Mouse (Mus musculus) adrenal gland, adult 8-10 months (tissue): Measurements from ENCODE around the gene Megf6. TPM values are rescaled to one million over a fixed set of nuclear protein-coding genes. Genes with fewer than 3 reads are reported as not detected.

Experiments
- DNase-seq: peaks from one replicate; pipeline ENCODE4 v3.0.0; 2022
- total RNA-seq, 4 experiments: library from RNA; stranded (reverse); gene quantifications; 2 replicates each; pipeline ENCODE4 v1.2.4; 2022

Gene Megf6
- total RNA-seq, 4 experiments from 2014 or later, result 1.2 to 3.8 (median 2.9) TPM

DNA sequence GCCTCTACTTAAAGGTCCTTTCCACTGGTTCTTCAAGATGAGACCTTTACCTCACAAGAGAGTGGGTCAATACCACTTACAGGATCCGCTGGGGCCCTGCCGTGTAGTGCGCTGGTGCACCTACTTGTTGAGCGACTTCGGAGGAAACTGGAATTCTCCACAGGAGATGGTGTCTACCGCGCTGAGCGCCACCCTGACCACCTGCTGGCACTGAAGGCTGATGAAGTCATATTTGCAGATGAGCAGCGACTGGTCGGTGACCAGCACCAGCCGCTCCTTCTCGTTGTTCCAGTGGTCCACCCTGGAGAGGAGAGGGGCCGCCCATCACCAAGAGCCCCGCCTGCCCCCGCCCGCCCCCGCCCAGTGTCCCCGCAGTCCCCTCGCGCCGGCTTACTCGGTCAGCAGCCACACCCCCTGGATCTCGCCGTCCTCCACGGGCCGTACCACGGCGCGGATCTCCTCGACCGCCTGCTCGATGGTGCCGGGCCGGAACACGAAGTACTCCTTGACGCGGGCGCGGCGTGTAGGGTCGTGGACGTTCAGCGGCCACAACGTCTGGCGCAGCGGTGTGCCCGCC lies 10.5 kb upstream of the Megf6 start:
- peak; percentile 39 for DNase-seq

- DNase-seq, result peak; percentile 95
These were observed 9.8 kb upstream of the Megf6 start, which contains the start of gene Tprgl for GRCm38 (mm10) chr4:154160538-154161390. Gene Tprgl (minus strand): TSS chr4:154160666.

- DNase-seq, result no peak
These were observed 7.2 kb upstream of the Megf6 start for GRCm38 (mm10) chr4:154163296-154163695.

GRCm38 (mm10) chr4:154167053-154167452 lies 3.5 kb upstream of the Megf6 start:
- no peak for DNase-seq

GRCm38 (mm10) chr4:154170021-154170420 lies 509 bp upstream of the Megf6 start:
- no peak for DNase-seq

- no peak for DNase-seq
These were observed 811 bp downstream of the Megf6 start for GRCm38 (mm10) chr4:154171151-154171930.

DNA sequence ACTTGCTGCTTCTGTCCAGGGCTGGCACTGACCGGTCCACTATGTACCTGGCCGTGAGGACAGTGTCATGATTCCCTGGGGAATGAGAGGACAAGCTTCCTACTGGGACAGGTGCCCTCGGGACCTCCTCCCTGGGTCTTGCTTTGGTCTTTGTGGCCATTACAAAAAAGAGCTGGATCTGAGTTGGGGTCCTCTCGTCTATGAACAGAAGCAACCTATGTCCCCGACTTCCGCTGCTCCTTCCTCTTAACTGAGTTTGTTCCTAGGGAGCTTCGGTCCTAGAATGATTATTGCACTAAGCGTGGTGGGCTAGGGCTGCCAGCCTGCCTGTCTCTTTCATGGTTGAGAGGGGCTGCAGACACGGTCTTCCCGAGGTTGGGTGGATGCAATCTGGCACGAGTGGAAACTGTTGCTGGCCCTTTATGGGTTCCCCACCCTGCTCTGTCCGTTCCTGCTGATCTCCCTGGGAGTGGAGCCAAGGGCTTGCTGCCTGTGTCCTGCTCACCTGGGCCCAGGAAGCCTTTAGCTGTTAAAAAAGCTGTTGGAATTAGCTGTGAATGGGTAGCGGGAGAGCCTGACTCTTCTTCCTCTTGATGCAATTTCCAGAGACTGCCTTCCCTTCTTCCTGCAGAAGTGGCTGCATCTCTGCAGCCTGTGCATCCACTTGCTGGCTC lies 1.5 kb downstream of the Megf6 start:
- DNase-seq, result no peak

- DNase-seq, result no peak
These were observed 6.7 kb downstream of the Megf6 start for GRCm38 (mm10) chr4:154177257-154177656.

DNA sequence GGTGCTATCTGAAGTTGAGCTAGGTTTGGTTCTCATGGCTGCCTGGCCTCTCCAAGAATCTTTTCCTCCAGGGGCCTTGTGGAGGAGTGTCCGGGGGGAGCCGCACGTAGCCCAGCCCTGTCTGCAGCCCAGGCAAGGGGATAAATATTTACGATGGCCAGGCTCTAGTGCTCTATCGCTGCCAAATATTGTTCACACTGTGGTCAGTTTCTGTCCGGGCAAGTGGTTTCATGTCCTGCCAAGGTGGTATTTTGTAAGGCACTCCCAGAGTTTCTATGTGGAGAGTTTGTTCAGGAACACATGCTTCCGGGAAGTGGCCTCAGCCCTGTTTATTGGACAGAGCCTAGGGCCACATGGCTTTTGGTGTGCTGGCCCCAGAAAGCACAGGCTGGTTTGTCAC lies 10.5 kb downstream of the Megf6 start:
- DNase-seq, result no peak

- DNase-seq, result no peak
These were observed 13.0 kb downstream of the Megf6 start for GRCm38 (mm10) chr4:154183566-154183965.

DNA sequence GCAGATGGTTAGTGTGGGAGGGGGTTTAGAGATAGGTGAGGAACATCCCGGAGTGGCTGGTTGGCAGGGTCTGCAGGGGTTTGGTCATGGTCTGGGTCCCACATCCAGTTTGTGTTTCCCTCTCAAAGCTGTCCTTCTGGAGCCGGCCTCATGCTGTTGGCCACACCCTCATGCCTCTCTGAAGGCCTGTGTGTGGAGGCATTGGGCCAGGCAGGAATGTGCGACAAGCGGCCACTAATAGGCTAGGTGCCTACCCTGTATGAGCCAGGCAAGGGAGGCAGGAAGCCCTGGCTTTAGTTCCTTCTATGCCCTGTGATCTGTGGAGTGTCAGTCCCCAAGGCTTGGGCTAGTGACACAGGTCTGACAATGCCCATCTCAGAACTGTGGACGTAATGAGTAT lies 14.5 kb downstream of the Megf6 start:
- no peak for DNase-seq

- no peak for DNase-seq
These were observed 15.5 kb downstream of the Megf6 start for GRCm38 (mm10) chr4:154186002-154186537.

- no peak for DNase-seq
These were observed 18.4 kb downstream of the Megf6 start for GRCm38 (mm10) chr4:154188948-154189347.

DNA sequence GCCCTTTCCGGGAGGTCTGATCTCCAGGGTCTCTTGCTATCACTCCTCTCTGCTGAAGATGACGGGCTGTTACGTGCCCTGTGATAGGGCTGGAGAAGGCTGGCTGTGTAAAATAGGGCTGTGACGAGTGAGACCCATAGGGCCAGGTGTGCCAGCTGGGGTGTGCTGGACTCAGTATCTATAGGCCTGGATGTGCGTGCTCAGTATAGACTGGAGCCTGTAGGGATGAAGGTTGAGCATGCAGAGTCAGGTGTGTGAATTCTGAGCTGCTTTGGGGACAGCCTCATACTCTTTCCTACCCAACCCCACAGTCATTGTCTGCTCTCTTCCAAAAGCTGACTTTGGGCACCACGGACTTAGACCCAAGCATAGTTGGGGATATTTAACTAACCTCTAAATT lies 27.4 kb downstream of the Megf6 start:
- DNase-seq, result no peak

DNA sequence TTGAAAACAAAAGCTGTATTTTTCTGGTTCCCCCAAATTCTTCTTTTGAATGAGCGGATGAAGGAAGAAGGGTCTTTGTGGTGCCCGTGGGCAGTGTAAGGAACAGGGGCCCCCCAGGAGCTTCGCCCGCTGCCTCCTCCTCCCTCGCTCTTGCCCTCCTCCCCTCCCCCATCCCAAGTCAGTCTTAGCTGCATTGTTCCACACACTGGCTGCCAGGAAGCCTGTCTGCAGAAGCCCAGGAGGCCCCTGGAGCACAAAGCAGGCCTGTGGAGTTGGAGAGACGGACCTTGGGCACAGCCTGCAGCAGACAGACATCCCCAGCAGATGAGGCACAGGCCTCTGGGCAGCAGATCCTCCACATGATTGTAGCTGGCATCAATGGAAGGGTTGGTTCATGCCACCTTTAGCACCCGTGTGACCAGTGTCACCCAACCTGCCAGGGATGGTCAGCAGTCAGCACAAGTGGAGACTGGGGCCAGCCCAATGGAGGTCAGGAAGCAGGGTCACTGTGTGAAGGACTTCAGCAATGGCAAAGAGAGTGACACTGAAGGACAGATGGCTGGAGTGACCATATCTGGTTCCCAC lies 27.9 kb downstream of the Megf6 start:
- no peak for DNase-seq

DNA sequence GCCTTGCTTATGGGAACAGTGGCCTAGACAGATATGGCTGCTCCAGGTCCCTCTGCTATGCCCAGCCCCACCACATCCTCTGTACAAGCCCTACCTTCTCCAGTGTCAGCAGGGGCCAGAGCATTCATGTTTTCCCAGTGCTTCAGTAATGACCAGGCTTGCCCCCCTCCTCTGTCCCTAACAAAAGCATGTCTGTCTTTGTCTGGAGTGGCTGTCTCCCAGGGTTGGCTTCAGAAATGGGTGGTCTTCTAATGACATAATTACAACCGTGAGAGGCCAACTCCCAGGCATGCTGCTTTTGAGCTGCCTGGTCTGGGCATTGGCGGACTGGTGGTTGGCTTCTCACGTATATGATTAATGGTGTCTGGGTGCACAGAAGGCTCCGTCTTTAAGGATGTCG lies 31.0 kb downstream of the Megf6 start:
- DNase-seq, result no peak

- no peak for DNase-seq
These were observed 34.0 kb downstream of the Megf6 start for GRCm38 (mm10) chr4:154204532-154204931.

DNA sequence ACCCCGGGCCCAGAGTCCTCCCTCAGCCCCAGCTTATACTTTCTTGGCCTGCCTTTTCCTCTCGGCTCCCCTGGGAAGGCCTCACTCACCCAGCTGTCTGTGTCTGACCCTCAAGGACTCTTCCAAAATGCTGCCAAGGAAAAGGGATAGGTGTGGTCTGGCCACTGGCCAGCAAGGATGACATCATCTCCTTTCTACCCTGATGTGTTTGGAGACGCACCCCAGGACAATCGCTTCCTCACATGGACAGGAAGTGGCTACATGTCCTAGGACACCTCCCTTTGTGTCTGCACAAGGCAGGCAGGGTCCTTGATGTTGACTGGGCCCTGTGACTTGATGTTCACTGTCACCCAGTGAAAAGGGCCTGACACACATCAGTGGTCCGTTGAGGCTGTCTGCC lies 34.9 kb downstream of the Megf6 start:
- DNase-seq, result peak; percentile 66

DNA sequence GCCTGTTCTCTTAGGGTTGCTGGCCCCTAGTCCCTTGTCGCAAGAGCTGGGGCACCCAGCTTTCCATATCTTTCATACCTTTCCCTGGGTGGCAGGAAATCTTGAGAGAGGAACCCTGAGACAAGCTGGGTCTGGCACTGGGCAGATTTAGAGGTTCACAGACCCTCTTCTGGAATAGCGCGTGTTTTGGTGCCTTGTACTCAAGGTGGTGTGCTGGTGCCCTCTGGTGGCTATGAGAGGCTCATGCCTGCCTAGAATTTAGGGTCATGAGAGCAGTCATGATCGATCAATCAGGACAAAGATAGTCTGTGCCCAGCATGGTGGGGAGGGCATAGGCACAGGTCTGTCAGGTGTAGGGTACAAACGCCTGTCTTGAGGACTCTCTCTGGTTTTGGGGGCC lies 36.7 kb downstream of the Megf6 start:
- DNase-seq, result no peak

DNA sequence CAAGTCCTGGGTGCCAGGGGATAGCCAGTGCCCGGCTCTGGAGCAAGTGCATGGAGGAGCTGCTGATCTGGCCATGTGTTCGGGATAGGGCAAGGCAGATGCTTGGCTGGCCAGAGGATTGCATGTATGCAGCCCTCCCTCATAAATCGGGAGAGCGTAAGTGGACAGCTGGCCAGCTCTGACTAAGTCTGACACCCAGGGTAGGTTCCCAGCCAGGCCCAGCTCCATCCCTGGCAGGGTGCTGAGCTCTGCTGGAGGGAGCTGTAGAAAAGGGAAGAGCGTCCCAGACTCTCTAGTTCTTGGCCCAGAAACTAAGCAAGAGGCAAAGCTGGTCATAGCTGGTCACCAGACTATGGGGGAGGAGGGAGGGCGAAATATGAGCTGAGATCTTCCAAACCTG lies 38.5 kb downstream of the Megf6 start:
- DNase-seq, result no peak

DNA sequence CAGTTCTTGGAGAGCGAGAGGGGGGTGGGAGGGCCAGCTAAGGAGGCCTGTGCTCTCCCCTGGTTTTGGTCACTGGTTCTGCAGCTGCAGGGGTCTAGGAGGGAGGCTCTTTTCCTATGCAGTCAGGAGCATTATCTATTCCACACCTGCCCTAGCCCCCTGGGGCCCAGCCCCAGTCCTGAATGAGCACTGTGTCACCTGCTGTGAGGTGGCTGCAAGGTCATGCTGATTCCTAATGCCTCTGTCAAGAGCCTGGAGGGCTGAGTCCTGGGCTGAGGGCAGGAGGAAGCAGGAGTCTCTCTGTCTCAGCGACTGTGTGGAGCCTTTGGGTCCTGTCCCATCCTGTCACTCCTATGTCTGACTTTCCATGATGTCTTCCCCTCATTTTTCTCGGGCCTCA lies 39.3 kb downstream of the Megf6 start:
- no peak for DNase-seq

- DNase-seq, result no peak
These were observed 40.9 kb downstream of the Megf6 start for GRCm38 (mm10) chr4:154211459-154211858.
